Mouse (Mus musculus): ENCODE results near the gene Akap11. TPM values are rescaled to one million over a fixed set of nuclear protein-coding genes. Genes with fewer than 3 reads are reported as not detected.

Akap11 gene
- polyA plus RNA-seq, 1 experiment from 2014 or later, result 43.5 TPM

GRCm38 (mm10) chr14:78468991-78469390 is 67.6 kb downstream of the Akap11 start:
- H3K4me1 ChIP-seq, result no peaks in the 10 kb centered on the region
- no peak overlapping the region for H3K27ac ChIP-seq
- H3K36me3 ChIP-seq (replicated peaks), result no peaks in the 10 kb centered on the region
- no peak overlapping the region for H3K4me3 ChIP-seq
- 80% methylated on average over 7 of the region's 7 CpGs for WGBS
- H3K9me3 ChIP-seq, result no peaks in the 10 kb centered on the region
- ATAC-seq (replicated peaks), result no peak
- no peak overlapping the region for H3K4me2 ChIP-seq
- no peaks in the 10 kb centered on the region for H3K27me3 ChIP-seq (replicated peaks)
- no peak overlapping the region for H3K9ac ChIP-seq

- no peaks in the 10 kb centered on the region for H3K27me3 ChIP-seq (replicated peaks)
- H3K27ac ChIP-seq, result no peak overlapping the region
- H3K9ac ChIP-seq, result no peak overlapping the region
- ATAC-seq (replicated peaks), result no peak
- H3K4me2 ChIP-seq, result no peak overlapping the region
- H3K4me1 ChIP-seq, result no peaks in the 10 kb centered on the region
- 92% methylated on average over 4 of the region's 4 CpGs for WGBS
- no peaks in the 10 kb centered on the region for H3K36me3 ChIP-seq (replicated peaks)
- no peaks in the 10 kb centered on the region for H3K9me3 ChIP-seq
- H3K4me3 ChIP-seq, result no peak overlapping the region
Measured at GRCm38 (mm10) chr14:78467994-78468393, 68.6 kb downstream of the Akap11 start.

GRCm38 (mm10) chr14:78464353-78464752 is 72.3 kb downstream of the Akap11 start:
- H3K27ac ChIP-seq, result no peak overlapping the region
- H3K4me1 ChIP-seq, result no peaks in the 10 kb centered on the region
- no peak overlapping the region for H3K4me3 ChIP-seq
- H3K27me3 ChIP-seq (replicated peaks), result no peaks in the 10 kb centered on the region
- no peak overlapping the region for H3K4me2 ChIP-seq
- H3K36me3 ChIP-seq (replicated peaks), result no peaks in the 10 kb centered on the region
- no peaks in the 10 kb centered on the region for H3K9me3 ChIP-seq
- ATAC-seq (replicated peaks), result no peak
- no peak overlapping the region for H3K9ac ChIP-seq
- 88% methylated on average over 4 of the region's 4 CpGs for WGBS

GRCm38 (mm10) chr14:78459121-78459520 is 77.5 kb downstream of the Akap11 start:
- no peak overlapping the region for H3K9ac ChIP-seq
- no peak overlapping the region for H3K27ac ChIP-seq
- 71% methylated on average over 5 of the region's 5 CpGs for WGBS

GRCm38 (mm10) chr14:78458705-78459104 is 77.9 kb downstream of the Akap11 start:
- H3K36me3 ChIP-seq (replicated peaks), result no peaks in the 10 kb centered on the region
- no peak overlapping the region for H3K4me3 ChIP-seq
- H3K9me3 ChIP-seq, result no peaks in the 10 kb centered on the region
- WGBS, result 74% methylated on average over 5 of the region's 5 CpGs
- no peak for ATAC-seq (replicated peaks)
- no peaks in the 10 kb centered on the region for H3K4me1 ChIP-seq
- H3K27ac ChIP-seq, result no peak overlapping the region
- H3K9ac ChIP-seq, result no peak overlapping the region
- H3K4me2 ChIP-seq, result no peak overlapping the region
- no peaks in the 10 kb centered on the region for H3K27me3 ChIP-seq (replicated peaks)

More at GRCm38 (mm10) chr14:78459121-78459520, 77.5 kb downstream of the Akap11 start:
- H3K4me3 ChIP-seq, result no peak overlapping the region
- ATAC-seq (replicated peaks), result no peak
- no peaks in the 10 kb centered on the region for H3K27me3 ChIP-seq (replicated peaks)
- H3K4me2 ChIP-seq, result no peak overlapping the region
- H3K36me3 ChIP-seq (replicated peaks), result no peaks in the 10 kb centered on the region
- no peaks in the 10 kb centered on the region for H3K9me3 ChIP-seq
- H3K4me1 ChIP-seq, result no peaks in the 10 kb centered on the region

- no peak for ATAC-seq (replicated peaks)
- Histone ChIP-seq H3K36me3 (replicated peaks) (no peaks in the 10 kb centered on the region), H3K27ac (no peak overlapping the region), H3K4me3 (no peak overlapping the region), H3K9ac (no peak overlapping the region), H3K4me1 (no peaks in the 10 kb centered on the region), H3K4me2 (no peak overlapping the region), H3K27me3 (replicated peaks) (no peaks in the 10 kb centered on the region), H3K9me3 (no peaks in the 10 kb centered on the region)
- 83% methylated on average over 5 of the region's 5 CpGs for WGBS
Measured at GRCm38 (mm10) chr14:78454970-78455369, 81.6 kb downstream of the Akap11 start.

- WGBS, result 79% methylated on average over 11 of the region's 11 CpGs
- Histone ChIP-seq H3K36me3 (replicated peaks) (no peaks in the 10 kb centered on the region), H3K27me3 (replicated peaks) (no peaks in the 10 kb centered on the region), H3K27ac (no peak overlapping the region), H3K4me3 (no peak overlapping the region), H3K9me3 (no peaks in the 10 kb centered on the region), H3K4me2 (no peak overlapping the region), H3K9ac (no peak overlapping the region), H3K4me1 (no peaks in the 10 kb centered on the region)
- ATAC-seq (replicated peaks), result no peak
Measured at GRCm38 (mm10) chr14:78448807-78449406, 87.7 kb downstream of the Akap11 start.

- Histone ChIP-seq H3K9ac (no peak overlapping the region), H3K4me1 (no peaks in the 10 kb centered on the region), H3K9me3 (no peaks in the 10 kb centered on the region), H3K27me3 (replicated peaks) (no peaks in the 10 kb centered on the region), H3K4me3 (no peak overlapping the region), H3K4me2 (no peak overlapping the region), H3K27ac (no peak overlapping the region), H3K36me3 (replicated peaks) (no peaks in the 10 kb centered on the region)
- 88% methylated on average over 12 of the region's 12 CpGs for WGBS
- no peak for ATAC-seq (replicated peaks)
Measured at GRCm38 (mm10) chr14:78448017-78448416, 88.6 kb downstream of the Akap11 start.

GRCm38 (mm10) chr14:78447542-78447941 is 89.1 kb downstream of the Akap11 start:
- ATAC-seq (replicated peaks), result no peak
- Histone ChIP-seq H3K9ac (no peak overlapping the region), H3K4me1 (no peaks in the 10 kb centered on the region), H3K4me2 (no peak overlapping the region), H3K27me3 (replicated peaks) (no peaks in the 10 kb centered on the region), H3K36me3 (replicated peaks) (no peaks in the 10 kb centered on the region), H3K4me3 (no peak overlapping the region), H3K9me3 (no peaks in the 10 kb centered on the region), H3K27ac (no peak overlapping the region)
- WGBS, result 80% methylated on average over 3 of the region's 3 CpGs

Other genes starting within 250 kb of the Akap11 start
- gene Tnfsf11, start 228.8 kb downstream of the Akap11 start, polyA plus RNA-seq (2015; fragmentation: Nextera tagmentation; extraction: Ambion mirVana), result 0.08 TPM in 1 of 2 replicates, not detected in the other
- 2.8 and 3.1 TPM in 2 replicates for gene Dgkh, start 196.0 kb upstream of the Akap11 start, polyA plus RNA-seq (2015; fragmentation: Nextera tagmentation; extraction: Ambion mirVana)

Data from midbrain, embryonic 15.5 days (tissue).